Mouse (Mus musculus) brain, embryonic 14.5 days (tissue): Measurements from ENCODE around the gene Ptma.

Experiments used
- CTCF ChIP-seq: fragments of 200-500 bp; IDR thresholded peaks from 2 replicates; pipeline ENCODE4 v1.5.1; 2012; ENCODE audit warnings: inconsistent platforms, mild to moderate bottlenecking, moderate library complexity, borderline replicate concordance; ENCODE audit not compliant: insufficient read depth, insufficient read length; ENCODE audit errors: extremely low read depth
- POLR2A ChIP-seq: fragments of 200-500 bp; IDR thresholded peaks from 2 replicates; pipeline ENCODE4 v1.6.1; 2012; ENCODE audit warnings: mild to moderate bottlenecking, inconsistent platforms, borderline replicate concordance; ENCODE audit not compliant: poor library complexity, insufficient read depth, insufficient read length, severe bottlenecking; ENCODE audit errors: extremely low read depth

- TF ChIP-seq CTCF (peak; percentile 66; the same call in 1 of the 2 replicates), POLR2A (no peak)
These were observed 25.4 kb upstream of the Ptma start for GRCm38 (mm10) chr1:86501114-86501532.
